Mouse (Mus musculus): ENCODE data around the gene Ebi3. TPM values are rescaled to one million over a fixed set of nuclear protein-coding genes. Genes with fewer than 3 reads are reported as not detected.

Gene Ebi3
- total RNA-seq, 2 experiments from 2014 or later = 0.78 to 1.6 TPM

DNA sequence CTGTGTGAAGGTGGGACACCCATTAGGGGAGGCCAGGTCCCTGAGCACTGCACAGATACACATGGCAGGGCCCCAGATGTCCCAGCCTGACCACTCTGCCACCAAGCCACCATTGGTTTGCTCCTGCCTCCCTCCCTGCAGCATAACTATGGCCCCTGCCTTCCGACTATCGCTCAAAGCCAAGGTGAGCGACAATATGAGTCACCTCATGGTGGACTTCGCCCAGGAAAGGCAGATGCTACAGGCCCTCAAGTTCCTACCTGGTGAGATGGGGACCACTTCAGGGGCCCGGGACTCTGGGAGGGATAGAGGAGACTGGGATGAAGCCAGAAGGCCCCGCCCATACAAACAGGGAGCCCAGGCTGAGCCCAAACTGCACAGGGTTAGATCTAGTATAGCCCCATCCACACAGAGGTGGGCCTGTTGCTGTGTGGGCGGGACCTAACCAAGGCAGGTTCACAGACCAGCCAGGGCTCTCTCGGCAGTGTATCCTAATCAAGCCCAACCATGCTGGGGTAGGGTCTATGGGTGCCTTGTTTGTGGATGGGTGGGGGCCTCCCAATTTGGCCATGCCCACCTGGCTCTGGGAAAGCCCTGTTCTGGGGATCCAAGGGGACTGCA lies 37.9 kb downstream of the Ebi3 start:
- DNase-seq = no peak
- intact Hi-C loops (cut with DNase I) = no loop called here

DNA sequence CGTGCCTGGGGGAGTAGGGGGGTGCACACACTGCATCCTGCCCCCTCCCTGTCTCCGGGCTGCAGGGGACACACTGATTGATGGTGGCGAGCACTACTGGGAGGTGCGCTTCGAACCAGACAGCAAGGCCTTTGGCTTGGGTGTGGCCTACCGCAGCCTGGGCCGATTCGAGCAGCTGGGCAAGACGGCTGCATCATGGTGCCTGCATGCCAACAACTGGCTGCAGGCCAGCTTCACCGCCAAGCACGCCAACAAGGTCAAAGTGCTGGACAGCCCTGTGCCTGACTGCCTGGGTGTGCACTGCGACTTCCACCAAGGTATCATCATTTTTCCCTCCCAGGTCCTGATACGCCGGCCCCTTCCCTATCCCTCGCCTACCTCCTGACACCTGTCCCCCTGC lies 43.6 kb downstream of the Ebi3 start:
- DNase-seq = peak in 1 of 2 experiments; percentile 29
- intact Hi-C loops (cut with DNase I) = no loop called here

DNA sequence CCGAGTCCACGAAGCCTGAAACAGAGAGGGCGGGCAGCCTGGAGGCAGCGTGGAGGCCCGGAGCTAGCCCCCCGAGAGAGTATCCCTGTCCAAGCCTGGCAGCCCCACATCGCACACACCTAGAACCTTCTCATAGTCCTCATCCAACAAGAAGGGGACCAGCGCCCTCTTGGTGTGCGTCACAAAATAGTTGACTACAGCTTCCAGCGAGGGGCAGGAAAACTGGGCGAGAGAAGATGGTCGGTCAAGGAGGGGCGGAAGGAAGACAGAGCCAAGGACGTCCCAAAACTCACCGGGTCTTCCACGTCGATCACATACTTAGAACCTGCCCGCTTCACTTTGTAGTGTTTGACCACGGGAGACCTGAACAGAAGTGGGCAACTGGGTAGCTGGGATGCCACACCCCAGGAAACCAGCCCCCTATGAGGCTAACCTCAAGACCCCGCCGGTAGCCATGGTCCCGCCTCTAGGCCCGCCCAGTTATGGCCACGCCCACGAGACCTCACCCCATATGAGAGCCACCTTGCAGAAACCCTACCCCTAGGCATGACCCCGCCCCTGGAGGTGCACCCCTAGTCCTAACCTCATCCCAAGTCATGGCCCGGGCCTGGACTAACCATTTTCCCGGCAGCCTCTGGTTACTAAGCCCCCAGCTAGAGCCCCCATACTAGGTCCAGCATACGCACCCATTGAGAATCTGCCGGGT lies 47.5 kb downstream of the Ebi3 start:
- intact Hi-C loops (cut with DNase I) = no loop called here
- no peak for DNase-seq

DNA sequence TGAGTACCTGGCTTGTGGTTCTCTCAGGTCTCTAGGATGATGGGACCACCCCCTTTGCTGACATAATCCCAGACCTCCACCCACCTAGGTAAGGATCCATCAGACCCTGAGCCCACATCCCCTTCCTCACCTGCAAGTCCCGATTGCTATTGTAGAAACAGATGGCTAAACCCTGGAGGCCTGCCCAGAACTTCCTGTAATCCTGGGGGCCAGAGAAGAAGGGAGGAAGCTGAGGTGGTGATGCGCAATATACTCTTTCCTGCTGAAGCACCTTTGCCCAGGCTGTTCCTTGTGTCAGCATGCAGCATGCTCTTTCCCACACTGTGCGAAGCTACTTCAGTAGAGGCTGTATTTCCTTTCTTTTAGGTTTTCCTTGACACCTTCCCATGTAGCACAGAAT lies 50.6 kb downstream of the Ebi3 start:
- DNase-seq = no peak
- intact Hi-C loops (cut with DNase I) = no loop called here

DNA sequence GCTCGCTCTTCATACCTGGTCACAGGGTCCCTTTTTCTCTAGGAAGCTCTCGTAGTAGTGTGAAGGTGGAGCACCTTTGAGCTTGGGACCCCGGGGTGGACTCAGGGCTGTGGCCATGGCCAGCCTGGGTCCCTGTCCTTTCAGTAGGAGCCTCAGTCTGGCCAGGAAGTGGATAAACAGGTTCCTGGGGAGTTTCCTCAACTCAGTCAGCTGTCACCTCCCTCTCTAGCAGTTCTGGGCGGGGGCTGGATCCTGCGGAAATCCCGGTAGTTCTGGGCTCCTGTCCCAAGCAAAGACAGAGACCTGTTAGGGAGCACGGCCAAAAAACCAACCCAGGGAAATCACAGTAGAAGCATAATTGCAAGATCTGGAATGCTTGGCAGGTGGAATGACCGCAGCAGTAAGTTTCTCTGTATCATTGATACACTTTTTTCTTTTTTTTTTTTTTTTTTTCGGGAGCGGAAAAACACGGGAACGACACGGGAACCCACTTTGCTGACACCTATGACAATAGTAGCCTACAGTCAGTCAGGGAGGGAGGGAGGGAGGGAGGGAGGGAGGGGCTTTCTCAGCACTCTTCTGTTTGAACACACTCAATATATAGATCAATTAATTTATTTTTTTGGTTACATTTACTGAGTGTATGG lies 53.1 kb downstream of the Ebi3 start, which contains the start of the genes Stap2 and Mpnd:
Gene Stap2, minus strand, starts transcription at position 170 of the 647 bp plus-strand sequence.
Gene Mpnd, plus strand, starts transcription at position 297 of the 647 bp plus-strand sequence.
- intact Hi-C loops (cut with DNase I) = loop anchor here (5.0 kb wide), 1 partner anchor 48 kb away; the partner anchor contains the start of gene Yju2
- peak; percentile 57 to 60 for DNase-seq

Other genes starting within 250 kb of the Ebi3 start
- 1 to 10 TPM; 2.6 to 3.3 TPM for gene Pot1b, start 240.0 kb upstream of the Ebi3 start, total RNA-seq (2021)
- under 1 TPM; 0.47 to 0.76 TPM for gene Adgre4, start 202.7 kb upstream of the Ebi3 start, total RNA-seq (2021)
- 1 to 10 TPM; 4.2 to 4.4 TPM for gene Zfp119a, start 73.7 kb upstream of the Ebi3 start, total RNA-seq (2021)
- 1 to 10 TPM; 4.1 to 5.0 TPM for gene Zfp959, start 60.5 kb upstream of the Ebi3 start, total RNA-seq (2021)
- gene Zfp119b, start 3.1 kb upstream of the Ebi3 start, total RNA-seq (2021) = 1 to 10 TPM; 3.7 to 4.3 TPM
- 1 to 10 TPM; 8.8 to 9.5 TPM for gene Yju2, start 6.5 kb downstream of the Ebi3 start, total RNA-seq (2021)
- under 1 TPM; 0.72 to 0.87 TPM for gene Shd, start 17.8 kb downstream of the Ebi3 start, total RNA-seq (2021)
- gene Fsd1, start 33.9 kb downstream of the Ebi3 start, total RNA-seq (2021) = not detected
- gene Stap2, start 52.9 kb downstream of the Ebi3 start, total RNA-seq (2021) = 10 to 100 TPM; 15.5 to 16.4 TPM
- gene Mpnd, start 53.1 kb downstream of the Ebi3 start, total RNA-seq (2021) = 10 to 100 TPM; 58.6 to 64.1 TPM
- gene Sh3gl1, start 84.0 kb downstream of the Ebi3 start, total RNA-seq (2021) = 10 to 100 TPM; 15.4 to 17.3 TPM
- gene Chaf1a, start 87.8 kb downstream of the Ebi3 start, total RNA-seq (2021) = 1 to 10 TPM; 1.3 to 1.5 TPM
- gene Ubxn6, start 122.4 kb downstream of the Ebi3 start, total RNA-seq (2021) = 10 to 100 TPM; 57.6 to 61.3 TPM
- 10 to 100 TPM; 37.5 to 41.1 TPM for gene Hdgfl2, start 127.0 kb downstream of the Ebi3 start, total RNA-seq (2021)
- gene Plin4, start 157.2 kb downstream of the Ebi3 start, total RNA-seq (2021) = 100 to 1,000 TPM; 157 to 172 TPM
- 100 to 1,000 TPM; 171 to 183 TPM for gene Plin5, start 165.0 kb downstream of the Ebi3 start, total RNA-seq (2021)
- gene Lrg1, start 169.4 kb downstream of the Ebi3 start, total RNA-seq (2021) = 10 to 100 TPM; 56.1 to 73.6 TPM
- gene Sema6b, start 187.7 kb downstream of the Ebi3 start, total RNA-seq (2021) = 10 to 100 TPM in 1 of 2 experiments, 1 to 10 TPM in 1; 7.5 to 10.2 TPM
- 1 to 10 TPM; 1.9 to 2.8 TPM for gene Tnfaip8l1, start 209.8 kb downstream of the Ebi3 start, total RNA-seq (2021)
- 10 to 100 TPM; 25.2 to 25.5 TPM for gene Mydgf, start 231.3 kb downstream of the Ebi3 start, total RNA-seq (2021)

Data from heart, postnatal 36 days (tissue).